Mouse (Mus musculus) lung, postnatal 0 days (tissue): Measurements from ENCODE around the gene Eya2.

Experiments used
- CTCF ChIP-seq: IDR thresholded peaks from 2 replicates; pipeline ENCODE4 v1.5.1; 2016; ENCODE audit warnings: antibody characterized with exemption, mild to moderate bottlenecking
- EP300 ChIP-seq: IDR thresholded peaks from 2 replicates; pipeline ENCODE4 v1.6.1; 2016; ENCODE audit warnings: antibody characterized with exemption, mild to moderate bottlenecking, control low read depth

DNA sequence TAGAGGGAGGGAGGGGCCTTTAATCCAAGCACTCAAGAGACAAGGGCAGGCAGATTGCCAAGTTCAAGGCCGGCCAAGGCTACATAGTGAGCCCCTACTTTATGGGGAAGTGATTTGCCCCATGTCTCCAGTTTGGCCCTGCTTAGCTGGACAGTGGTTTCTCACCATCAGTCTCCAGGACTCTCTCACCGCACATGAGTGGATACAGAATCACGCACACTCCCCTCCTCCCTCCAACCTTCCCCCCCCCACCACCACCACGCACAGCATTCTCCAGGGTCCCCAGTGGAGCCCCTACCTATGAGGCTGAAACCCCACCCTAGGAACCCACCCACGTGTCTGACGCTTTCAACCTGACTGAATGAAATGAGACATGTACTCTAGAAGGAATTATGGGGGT is 223.7 kb downstream of the Eya2 start:
- TF ChIP-seq CTCF (no peak), EP300 (no peak)
